Mouse (Mus musculus): ENCODE results near the gene Nfix.

- TF ChIP-seq CTCF (IDR thresholded peaks at IDR 0.05; ENCODE audit: borderline replicate concordance, control insufficient read depth, extremely low read depth, insufficient read depth, low read length, poor library complexity) (no peak), POLR2A (IDR thresholded peaks at IDR 0.05; ENCODE audit: control insufficient read depth, extremely low read depth, insufficient read depth, low read length, poor library complexity) (no peak)
These were observed 30.8 kb downstream of the Nfix start for GRCm38 (mm10) chr8:84769324-84769723.

All from thymus, adult 2 months (tissue).